Mouse (Mus musculus): ENCODE measurements at regions not wholly inside any gene's neighbourhood (a gene's known extent, or its start where the extent isn't known, plus 50 kb on each side); places are given as distances from the start of the nearest gene placed in this dataset.

- no peak overlapping the region for H3K4me2 ChIP-seq
- ATAC-seq (ENCODE audit: insufficient read depth, low FRiP score, low read depth), result no peak
- H3K4me1 ChIP-seq, result no peaks in the 10 kb centered on the region
- H3K9ac ChIP-seq, result no peak overlapping the region
- H3K9me3 ChIP-seq, result no peaks in the 10 kb centered on the region
- no peak overlapping the region for H3K4me3 ChIP-seq (replicated peaks)
- H3K36me3 ChIP-seq, result no peaks in the 10 kb centered on the region
- H3K27ac ChIP-seq, result no peak overlapping the region
- no peaks in the 10 kb centered on the region for H3K27me3 ChIP-seq (replicated peaks)
- 45% methylated on average over 3 of the region's 3 CpGs for WGBS
These were observed 367.4 kb upstream of the Gm10131 start for GRCm38 (mm10) chr8:34478891-34479290.

- H3K9ac ChIP-seq, result no peak overlapping the region
- H3K9me3 ChIP-seq, result no peaks in the 10 kb centered on the region
- no peak overlapping the region for H3K27ac ChIP-seq
- WGBS, result 67% methylated on average over 1 of the region's 1 CpGs
- H3K4me2 ChIP-seq, result no peak overlapping the region
- H3K27me3 ChIP-seq (replicated peaks), result no peaks in the 10 kb centered on the region
- ATAC-seq (ENCODE audit: insufficient read depth, low FRiP score, low read depth), result peak; percentile 47; the same call in 1 of the 2 replicates
- H3K4me3 ChIP-seq (replicated peaks), result no peak overlapping the region
- H3K36me3 ChIP-seq, result no peaks in the 10 kb centered on the region
- H3K4me1 ChIP-seq, result no peaks in the 10 kb centered on the region
These were observed 366.9 kb upstream of the Gm10131 start for GRCm38 (mm10) chr8:34478465-34478864.

- ATAC-seq (ENCODE audit: insufficient read depth, low FRiP score, low read depth), result no peak
- 88% methylated on average over 3 of the region's 3 CpGs for WGBS
- Histone ChIP-seq H3K9me3 (no peaks in the 10 kb centered on the region), H3K4me2 (no peak overlapping the region), H3K9ac (no peak overlapping the region), H3K4me3 (replicated peaks) (no peak overlapping the region), H3K4me1 (0 out of 2 replicates have a peak, but pooled peaks cover 8% of the 10 kb centered on the region), H3K27me3 (replicated peaks) (no peaks in the 10 kb centered on the region), H3K36me3 (no peaks in the 10 kb centered on the region), H3K27ac (no peak overlapping the region)
These were observed 364.7 kb upstream of the Gm10131 start for GRCm38 (mm10) chr8:34476146-34476820.

GRCm38 (mm10) chr8:34474593-34474992, 363.1 kb upstream of the Gm10131 start:
- Histone ChIP-seq H3K27ac (no peak overlapping the region), H3K36me3 (no peaks in the 10 kb centered on the region), H3K4me3 (replicated peaks) (no peak overlapping the region), H3K4me2 (no peak overlapping the region), H3K27me3 (replicated peaks) (no peaks in the 10 kb centered on the region), H3K9me3 (no peaks in the 10 kb centered on the region), H3K9ac (no peak overlapping the region), H3K4me1 (0 out of 2 replicates have a peak, but pooled peaks cover 8% of the 10 kb centered on the region)
- ATAC-seq (ENCODE audit: insufficient read depth, low FRiP score, low read depth), result no peak
- 54% methylated on average over 7 of the region's 7 CpGs for WGBS

- Histone ChIP-seq H3K4me2 (no peak overlapping the region), H3K9ac (no peak overlapping the region), H3K9me3 (no peaks in the 10 kb centered on the region), H3K27ac (no peak overlapping the region), H3K4me3 (replicated peaks) (no peak overlapping the region), H3K36me3 (no peaks in the 10 kb centered on the region), H3K4me1 (0 out of 2 replicates have a peak, but pooled peaks cover 8% of the 10 kb centered on the region), H3K27me3 (replicated peaks) (no peaks in the 10 kb centered on the region)
- 56% methylated on average over 10 of the region's 10 CpGs for WGBS
- ATAC-seq (ENCODE audit: insufficient read depth, low FRiP score, low read depth), result no peak
These were observed 362.2 kb upstream of the Gm10131 start for GRCm38 (mm10) chr8:34473769-34474168.

GRCm38 (mm10) chr8:34473301-34473700, 361.8 kb upstream of the Gm10131 start:
- Histone ChIP-seq H3K4me2 (no peak overlapping the region), H3K9me3 (no peaks in the 10 kb centered on the region), H3K4me1 (0 out of 2 replicates have a peak, but pooled peaks cover 8% of the 10 kb centered on the region), H3K36me3 (no peaks in the 10 kb centered on the region), H3K4me3 (replicated peaks) (no peak overlapping the region), H3K27ac (no peak overlapping the region), H3K9ac (no peak overlapping the region), H3K27me3 (replicated peaks) (no peaks in the 10 kb centered on the region)
- 62% methylated on average over 1 of the region's 1 CpGs for WGBS
- no peak for ATAC-seq (ENCODE audit: insufficient read depth, low FRiP score, low read depth)

GRCm38 (mm10) chr8:34472846-34473245, 361.3 kb upstream of the Gm10131 start:
- ATAC-seq (ENCODE audit: insufficient read depth, low FRiP score, low read depth), result peak; percentile 71

GRCm38 (mm10) chr8:34472434-34472833, 360.9 kb upstream of the Gm10131 start:
- 0 out of 2 replicates have a peak overlapping the region, but pooled peaks have one; percentile 13 for H3K4me2 ChIP-seq
- 30% methylated on average over 8 of the region's 8 CpGs for WGBS
- 0 out of 2 replicates have a peak, but pooled peaks cover 8% of the 10 kb centered on the region for H3K4me1 ChIP-seq
- H3K27me3 ChIP-seq (replicated peaks), result no peaks in the 10 kb centered on the region
- no peaks in the 10 kb centered on the region for H3K36me3 ChIP-seq
- H3K9ac ChIP-seq, result no peak overlapping the region
- no peaks in the 10 kb centered on the region for H3K9me3 ChIP-seq
- no peak overlapping the region for H3K4me3 ChIP-seq (replicated peaks)
- no peak for ATAC-seq (ENCODE audit: insufficient read depth, low FRiP score, low read depth)
- H3K27ac ChIP-seq, result no peak overlapping the region

More at GRCm38 (mm10) chr8:34472846-34473245, 361.3 kb upstream of the Gm10131 start:
- H3K27ac ChIP-seq, result no peak overlapping the region
- H3K9me3 ChIP-seq, result no peaks in the 10 kb centered on the region
- no peaks in the 10 kb centered on the region for H3K27me3 ChIP-seq (replicated peaks)
- WGBS, result 24% methylated on average over 6 of the region's 6 CpGs
- H3K4me2 ChIP-seq, result no peak overlapping the region
- 0 out of 2 replicates have a peak, but pooled peaks cover 8% of the 10 kb centered on the region for H3K4me1 ChIP-seq
- no peak overlapping the region for H3K4me3 ChIP-seq (replicated peaks)
- H3K9ac ChIP-seq, result no peak overlapping the region
- H3K36me3 ChIP-seq, result no peaks in the 10 kb centered on the region

GRCm38 (mm10) chr8:34469091-34469490, 357.6 kb upstream of the Gm10131 start:
- Histone ChIP-seq H3K4me2 (no peak overlapping the region), H3K27me3 (replicated peaks) (no peaks in the 10 kb centered on the region), H3K4me1 (0 out of 2 replicates have a peak, but pooled peaks cover 8% of the 10 kb centered on the region), H3K36me3 (no peaks in the 10 kb centered on the region), H3K4me3 (replicated peaks) (no peak overlapping the region), H3K9me3 (no peaks in the 10 kb centered on the region), H3K9ac (no peak overlapping the region), H3K27ac (no peak overlapping the region)
- WGBS, result 29% methylated on average over 2 of the region's 2 CpGs
- no peak; the same call in 1 of the 2 replicates for ATAC-seq (ENCODE audit: insufficient read depth, low FRiP score, low read depth)

- 64% methylated on average over 5 of the region's 5 CpGs for WGBS
- H3K4me3 ChIP-seq (replicated peaks), result no peak overlapping the region
- no peaks in the 10 kb centered on the region for H3K36me3 ChIP-seq
- no peak for ATAC-seq (ENCODE audit: insufficient read depth, low FRiP score, low read depth)
- no peak overlapping the region for H3K27ac ChIP-seq
- H3K4me2 ChIP-seq, result no peak overlapping the region
- H3K4me1 ChIP-seq, result no peaks in the 10 kb centered on the region
- H3K9me3 ChIP-seq, result no peaks in the 10 kb centered on the region
- H3K9ac ChIP-seq, result no peak overlapping the region
- no peaks in the 10 kb centered on the region for H3K27me3 ChIP-seq (replicated peaks)
These were observed 355.3 kb upstream of the Gm10131 start for GRCm38 (mm10) chr8:34466786-34467364.

GRCm38 (mm10) chr8:34465398-34465797, 353.9 kb upstream of the Gm10131 start:
- no peak for ATAC-seq (ENCODE audit: insufficient read depth, low FRiP score, low read depth)
- no peak overlapping the region for H3K27ac ChIP-seq
- H3K4me2 ChIP-seq, result no peak overlapping the region
- 96% methylated on average over 1 of the region's 1 CpGs for WGBS
- H3K27me3 ChIP-seq (replicated peaks), result no peaks in the 10 kb centered on the region
- no peak overlapping the region for H3K4me3 ChIP-seq (replicated peaks)
- H3K9me3 ChIP-seq, result no peaks in the 10 kb centered on the region
- no peaks in the 10 kb centered on the region for H3K36me3 ChIP-seq
- H3K4me1 ChIP-seq, result no peaks in the 10 kb centered on the region
- no peak overlapping the region for H3K9ac ChIP-seq

- Histone ChIP-seq H3K9me3 (no peaks in the 10 kb centered on the region), H3K36me3 (no peaks in the 10 kb centered on the region), H3K4me1 (no peaks in the 10 kb centered on the region), H3K27me3 (replicated peaks) (no peaks in the 10 kb centered on the region), H3K9ac (no peak overlapping the region), H3K4me2 (no peak overlapping the region), H3K4me3 (replicated peaks) (no peak overlapping the region), H3K27ac (no peak overlapping the region)
- WGBS, result 74% methylated on average over 5 of the region's 5 CpGs
- no peak for ATAC-seq (ENCODE audit: insufficient read depth, low FRiP score, low read depth)
These were observed 350.7 kb upstream of the Gm10131 start for GRCm38 (mm10) chr8:34462262-34462661.

Data from stomach, embryonic 15.5 days (tissue).